Mouse (Mus musculus) hindbrain, embryonic 14.5 days (tissue): Measurements from ENCODE around the gene Gm19935. TPM values are rescaled to one million over a fixed set of nuclear protein-coding genes. Genes with fewer than 3 reads are reported as not detected.

ENCODE experiments used
- ATAC-seq: fragments of 200-750 bp; cut with Nextera tagmentation; 2 replicates; pipeline ENCODE4 v1.8.0; 2017; ENCODE audit warnings: moderate number of reproducible peaks, mild to moderate bottlenecking, moderate TSS enrichment, moderate library complexity; ENCODE audit not compliant: low FRiP score
- DNase-seq: peaks from one replicate; pipeline ENCODE4 v3.0.0-alpha.2; 2015; ENCODE audit warnings: low spot score
- H3K27ac ChIP-seq: fragments of 300-500 bp; sonication (generic); 2 replicates; pipeline ENCODE4 v1.5.1; 2014; ENCODE audit warnings: mild to moderate bottlenecking, moderate library complexity
- H3K27me3 ChIP-seq: fragments of 300-500 bp; sonication (generic); 2 replicates; pipeline ENCODE4 v1.6.1; 2014; ENCODE audit warnings: mild to moderate bottlenecking, low read length, mixed read lengths; ENCODE audit not compliant: control insufficient read depth, insufficient read depth
- H3K36me3 ChIP-seq: fragments of 300-500 bp; sonication (generic); replicated peaks from 2 replicates; pipeline ENCODE4 v1.6.1; 2014; ENCODE audit not compliant: control insufficient read depth, insufficient read depth
- H3K4me1 ChIP-seq: fragments of 300-500 bp; sonication (generic); replicated peaks from 2 replicates; pipeline ENCODE4 v1.6.1; 2014; ENCODE audit warnings: antibody characterized with exemption, low read length, mixed read lengths; ENCODE audit not compliant: control insufficient read depth, insufficient read depth
- H3K4me2 ChIP-seq: fragments of 300-500 bp; sonication (generic); replicated peaks from 2 replicates; pipeline ENCODE4 v1.6.1; 2014; ENCODE audit warnings: mild to moderate bottlenecking, moderate library complexity
- H3K4me3 ChIP-seq: fragments of 300-500 bp; sonication (generic); replicated peaks from 2 replicates; pipeline ENCODE4 v1.5.1; 2014; ENCODE audit warnings: mild to moderate bottlenecking, low read length
- H3K9ac ChIP-seq: fragments of 300-500 bp; sonication (generic); 2 replicates; pipeline ENCODE4 v1.6.1; 2014
- H3K9me3 ChIP-seq: fragments of 300-500 bp; sonication (generic); 2 replicates; pipeline ENCODE4 v1.6.1; 2016; ENCODE audit warnings: low read length; ENCODE audit not compliant: control insufficient read depth
- WGBS: fragments of 180-500 bp; shearing (Covaris S2); extraction: QIAGEN DNeasy Blood & Tissue Kit; methylation state at CpG from one replicate; pipeline ENCODE4 v1.1.7; 2014; 5-methylcytosine and 5-hydroxymethylcytosine counted together
- polyA plus RNA-seq: library from polyadenylated mRNA; unstranded; fragments of >200 nt; fragmentation: Nextera tagmentation; extraction: Ambion mirVana; gene quantifications from 2 replicates; pipeline ENCODE4 v1.2.1, GENCODE M21; 2014

Gene Gm19935
- polyA plus RNA-seq, 1 experiment from 2014 or later, result 2.7 TPM

DNA sequence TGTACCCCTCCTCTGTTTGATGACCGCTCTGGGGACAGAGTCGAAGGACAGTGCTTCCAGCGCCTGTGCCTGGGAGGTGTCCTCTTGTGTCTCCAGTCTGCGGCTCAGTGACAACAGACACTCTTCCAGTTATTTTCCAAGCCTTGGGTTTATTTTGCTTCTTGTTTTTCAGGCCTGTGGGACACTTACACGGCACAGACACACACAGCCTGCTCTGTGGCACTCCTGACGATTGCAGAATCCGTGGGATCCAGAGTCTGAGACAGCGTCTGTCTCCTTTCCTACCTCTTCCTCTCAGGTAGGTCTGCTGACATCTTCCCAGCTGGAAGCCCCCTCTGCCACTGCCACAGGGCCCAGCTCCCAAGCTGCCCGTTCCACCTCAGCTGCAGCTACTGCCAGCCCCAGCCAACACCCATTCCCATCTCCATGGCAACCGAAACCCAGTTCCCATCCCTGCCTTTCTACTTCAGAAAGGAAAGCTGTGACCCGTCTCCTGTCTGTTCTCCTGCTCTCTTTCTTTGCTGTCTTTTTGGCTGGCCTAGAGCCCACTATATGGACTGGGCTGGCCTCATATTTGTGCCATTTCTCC, 32.4 kb upstream of the Gm19935 start:
- H3K36me3 ChIP-seq, result no peaks in the 10 kb centered on the region
- H3K4me3 ChIP-seq, result no peak overlapping the region
- no peaks in the 10 kb centered on the region for H3K9me3 ChIP-seq
- peaks cover 16% of the 10 kb centered on the region for H3K4me1 ChIP-seq
- peak overlapping the region; percentile 79 for H3K27ac ChIP-seq
- peak overlapping the region; percentile 0; the same call in 1 of the 2 replicates for H3K4me2 ChIP-seq
- no peaks in the 10 kb centered on the region for H3K27me3 ChIP-seq
- DNase-seq (peak; percentile 64), ATAC-seq (peak; percentile 64)
- 36% methylated on average over 11 of the region's 11 CpGs for WGBS
- H3K9ac ChIP-seq, result peak overlapping the region; percentile 7; the same call in 1 of the 2 replicates

GRCm38 (mm10) chr8:90847980-90848379, 30.8 kb upstream of the Gm19935 start:
- H3K4me2 ChIP-seq, result no peak overlapping the region
- H3K36me3 ChIP-seq, result no peaks in the 10 kb centered on the region
- H3K4me1 ChIP-seq, result peaks cover 9% of the 10 kb centered on the region
- 89% methylated on average over 7 of the region's 7 CpGs for WGBS
- H3K27ac ChIP-seq, result no peak overlapping the region
- no peaks in the 10 kb centered on the region for H3K9me3 ChIP-seq
- no peaks in the 10 kb centered on the region for H3K27me3 ChIP-seq
- H3K4me3 ChIP-seq, result no peak overlapping the region
- no peak overlapping the region for H3K9ac ChIP-seq
- ATAC-seq (no peak), DNase-seq (no peak)

GRCm38 (mm10) chr8:90844179-90844967, 27.2 kb upstream of the Gm19935 start:
- Histone ChIP-seq H3K27ac (no peak overlapping the region), H3K4me1 (peaks cover 7% of the 10 kb centered on the region), H3K4me3 (no peak overlapping the region), H3K36me3 (no peaks in the 10 kb centered on the region), H3K9me3 (no peaks in the 10 kb centered on the region), H3K4me2 (no peak overlapping the region), H3K9ac (no peak overlapping the region), H3K27me3 (no peaks in the 10 kb centered on the region)
- DNase-seq (no peak), ATAC-seq (no peak)
- WGBS, result 77% methylated on average over 9 of the region's 9 CpGs

DNA sequence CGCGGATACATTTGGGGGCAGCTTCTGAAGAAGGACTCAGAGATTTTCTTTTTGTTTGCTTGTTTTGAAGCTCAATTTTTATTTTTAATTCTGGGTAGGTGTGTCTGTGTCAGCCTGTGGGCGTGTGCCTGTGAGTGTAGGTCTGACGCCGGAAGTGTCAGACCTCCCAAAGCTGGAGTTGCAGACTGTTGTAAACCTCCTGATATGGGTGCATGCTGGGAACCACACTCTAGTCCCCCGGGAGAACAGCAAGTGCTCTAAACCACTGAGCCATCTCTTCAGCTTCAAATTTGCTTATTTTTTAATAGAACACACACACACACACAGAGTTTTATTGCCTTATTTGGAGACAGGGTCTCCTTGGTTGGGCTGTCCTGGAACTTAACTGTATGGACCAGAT, 25.9 kb upstream of the Gm19935 start:
- ATAC-seq (no peak), DNase-seq (no peak)
- Histone ChIP-seq H3K27me3 (no peaks in the 10 kb centered on the region), H3K4me1 (0 out of 2 replicates have a peak, but pooled peaks cover 4% of the 10 kb centered on the region), H3K4me3 (no peak overlapping the region), H3K9me3 (no peaks in the 10 kb centered on the region), H3K27ac (no peak overlapping the region), H3K36me3 (no peaks in the 10 kb centered on the region), H3K9ac (no peak overlapping the region), H3K4me2 (no peak overlapping the region)
- 85% methylated on average over 6 of the region's 6 CpGs for WGBS

DNA sequence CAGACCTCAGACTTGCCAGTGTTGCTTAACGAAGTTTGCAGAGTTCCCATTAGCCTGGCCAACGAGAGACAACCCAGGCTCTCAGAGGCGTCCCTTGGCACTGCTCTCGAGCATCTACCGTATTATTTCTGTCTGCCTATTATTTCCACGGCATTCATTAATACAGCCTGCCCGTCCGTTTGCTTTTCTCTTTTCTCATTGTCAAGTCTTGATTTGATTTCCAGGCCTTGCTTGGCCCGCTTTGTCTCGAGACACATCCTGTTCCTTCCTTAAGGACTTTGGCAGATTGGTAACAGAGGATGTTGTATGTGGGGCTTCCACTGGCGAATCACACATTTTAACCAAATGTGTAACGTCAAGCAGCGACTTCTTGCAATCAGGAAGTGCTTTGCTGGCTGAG, 24.1 kb upstream of the Gm19935 start:
- Histone ChIP-seq H3K9me3 (no peaks in the 10 kb centered on the region), H3K4me1 (0 out of 2 replicates have a peak, but pooled peaks cover 4% of the 10 kb centered on the region), H3K4me2 (no peak overlapping the region), H3K27me3 (no peaks in the 10 kb centered on the region), H3K36me3 (no peaks in the 10 kb centered on the region), H3K9ac (no peak overlapping the region), H3K27ac (no peak overlapping the region), H3K4me3 (no peak overlapping the region)
- DNase-seq (no peak), ATAC-seq (no peak)
- 55% methylated on average over 13 of the region's 13 CpGs for WGBS

- Histone ChIP-seq H3K27ac (no peak overlapping the region), H3K4me3 (no peak overlapping the region), H3K9me3 (no peaks in the 10 kb centered on the region), H3K27me3 (no peaks in the 10 kb centered on the region), H3K4me1 (0 out of 2 replicates have a peak, but pooled peaks cover 4% of the 10 kb centered on the region), H3K36me3 (no peaks in the 10 kb centered on the region), H3K4me2 (no peak overlapping the region), H3K9ac (no peak overlapping the region)
- 78% methylated on average over 11 of the region's 11 CpGs for WGBS
- no peak for DNase-seq
- no peak for ATAC-seq
These were observed 22.8 kb upstream of the Gm19935 start for GRCm38 (mm10) chr8:90839725-90840714.

DNA sequence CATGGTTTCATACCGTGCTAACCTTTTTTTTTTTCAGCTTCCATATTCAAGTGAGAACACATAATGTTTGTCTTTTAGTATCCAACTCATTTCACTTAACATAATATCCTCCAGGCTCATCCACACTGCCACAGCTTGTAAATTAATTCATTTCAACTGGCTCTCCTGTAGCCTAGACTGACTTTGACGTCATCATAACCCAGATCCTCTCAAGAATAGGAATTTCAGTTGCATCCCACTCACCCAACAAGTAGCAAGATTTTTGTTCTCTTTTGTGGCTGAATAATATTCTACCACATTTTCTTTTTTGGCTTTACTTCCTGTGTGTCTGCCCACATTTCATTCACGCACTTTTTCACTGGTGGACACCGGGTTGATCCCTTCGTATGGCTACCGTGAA, 20.2 kb upstream of the Gm19935 start:
- Histone ChIP-seq H3K4me3 (no peak overlapping the region), H3K36me3 (no peaks in the 10 kb centered on the region), H3K9me3 (no peaks in the 10 kb centered on the region), H3K4me1 (no peaks in the 10 kb centered on the region), H3K4me2 (no peak overlapping the region), H3K9ac (no peak overlapping the region), H3K27ac (no peak overlapping the region), H3K27me3 (no peaks in the 10 kb centered on the region)
- ATAC-seq, result no peak
- 92% methylated on average over 6 of the region's 6 CpGs for WGBS
- no peak for DNase-seq

DNA sequence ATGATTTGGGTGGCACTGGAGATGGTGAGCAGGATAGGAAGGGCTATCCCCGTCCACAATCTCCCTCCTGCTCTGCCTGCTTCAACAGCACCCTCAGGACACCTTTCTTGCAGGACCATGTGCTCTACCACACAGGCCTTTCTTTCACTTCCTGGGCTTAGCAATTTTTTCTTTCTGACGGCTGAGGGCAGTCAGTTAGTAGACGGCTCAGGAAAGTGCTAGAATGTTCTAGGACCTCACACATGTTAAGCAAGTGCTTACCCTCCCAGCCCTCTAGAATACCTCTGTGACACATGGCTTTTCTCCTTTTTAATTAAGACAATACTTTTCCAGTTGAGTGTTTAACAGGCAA, 17.1 kb upstream of the Gm19935 start:
- no peak overlapping the region for H3K9ac ChIP-seq
- DNase-seq, result no peak
- no peak overlapping the region for H3K27ac ChIP-seq
- H3K27me3 ChIP-seq, result no peaks in the 10 kb centered on the region
- H3K9me3 ChIP-seq, result no peaks in the 10 kb centered on the region
- H3K36me3 ChIP-seq, result no peaks in the 10 kb centered on the region
- H3K4me1 ChIP-seq, result no peaks in the 10 kb centered on the region
- ATAC-seq, result no peak
- H3K4me3 ChIP-seq, result no peak overlapping the region
- WGBS, result 87% methylated on average over 3 of the region's 3 CpGs
- H3K4me2 ChIP-seq, result no peak overlapping the region
